Mouse (Mus musculus) liver, embryonic 14.5 days (tissue): ENCODE data around the gene Prr18. TPM values are rescaled to one million over a fixed set of nuclear protein-coding genes. Genes with fewer than 3 reads are reported as not detected.

ENCODE experiments used
- ATAC-seq: fragments of 200-750 bp; cut with Nextera tagmentation; 2 replicates; pipeline ENCODE4 v1.8.0; 2017; ENCODE audit warnings: moderate number of reproducible peaks, mild to moderate bottlenecking, moderate library complexity; ENCODE audit not compliant: insufficient read depth
- DNase-seq, 3 experiments: peaks; one replicate each; pipeline ENCODE4 v3.0.0-alpha.2; 2012 to 2013; ENCODE audit warnings: low read depth in 3 of 3, low spot score in 3 of 3
- H3K27ac ChIP-seq: fragments of 300-500 bp; sonication (generic); 2 replicates; pipeline ENCODE4 v1.5.1; 2014; ENCODE audit warnings: moderate library complexity, mild to moderate bottlenecking, control low read depth, inconsistent platforms
- H3K27me3 ChIP-seq: fragments of 300-500 bp; sonication (generic); 2 replicates; pipeline ENCODE4 v1.6.1; 2014; ENCODE audit warnings: mild to moderate bottlenecking, low read length, moderate library complexity; ENCODE audit not compliant: control insufficient read depth, insufficient read depth
- H3K36me3 ChIP-seq: fragments of 300-500 bp; sonication (generic); replicated peaks from 2 replicates; pipeline ENCODE4 v1.6.1; 2014; ENCODE audit warnings: low read depth; ENCODE audit not compliant: control insufficient read depth, insufficient read depth
- H3K4me1 ChIP-seq, 2 experiments: fragments of 200-500 bp in 1 of 2; fragments of 300-500 bp in 1 of 2; sonication (generic) in 1 of 2; replicated peaks; 2 replicates each; pipeline ENCODE4 v1.6.1; 2012 to 2014; ENCODE audit warnings: antibody characterized with exemption in 1 of 2, inconsistent platforms in 1 of 2, low read length in 1 of 2; ENCODE audit not compliant: control insufficient read depth in 2 of 2, insufficient read depth in 2 of 2
- H3K4me2 ChIP-seq: fragments of 300-500 bp; sonication (generic); 2 replicates; pipeline ENCODE4 v1.6.1; 2014; ENCODE audit warnings: low read depth, mild to moderate bottlenecking, control low read depth, moderate library complexity
- H3K4me3 ChIP-seq, 2 experiments: fragments of 200-500 bp in 1 of 2; fragments of 300-500 bp in 1 of 2; sonication (generic) in 1 of 2; 2 replicates each; pipeline ENCODE4 v1.5.1; 2012 to 2014; ENCODE audit warnings: low read depth in 2 of 2, low read length in 2 of 2, mild to moderate bottlenecking in 2 of 2, control low read depth in 1 of 2, inconsistent platforms in 1 of 2, moderate library complexity in 1 of 2; ENCODE audit not compliant: insufficient read depth in 1 of 2
- H3K9ac ChIP-seq: fragments of 300-500 bp; sonication (generic); replicated peaks from 2 replicates; pipeline ENCODE4 v1.6.1; 2014; ENCODE audit warnings: mild to moderate bottlenecking, control low read depth, moderate library complexity
- H3K9me3 ChIP-seq: fragments of 300-500 bp; sonication (generic); 2 replicates; pipeline ENCODE4 v1.6.1; 2016; ENCODE audit warnings: low read length, mixed read lengths; ENCODE audit not compliant: control insufficient read depth
- CTCF ChIP-seq: IDR thresholded peaks from 2 replicates; pipeline ENCODE4 v1.5.1; 2016; ENCODE audit warnings: antibody characterized with exemption, low read depth, control low read depth
- EP300 ChIP-seq: IDR thresholded peaks from 2 replicates; pipeline ENCODE4 v1.6.1; 2016; ENCODE audit warnings: antibody characterized with exemption, low read depth
- WGBS: fragments of 180-500 bp; shearing (Covaris S2); extraction: QIAGEN DNeasy Blood & Tissue Kit; methylation state at CpG from one replicate; pipeline ENCODE4 v1.1.7; 2014; ENCODE audit not compliant: insufficient replicate concordance; 5-methylcytosine and 5-hydroxymethylcytosine counted together
- polyA plus RNA-seq, 2 experiments: library from polyadenylated mRNA; depleted of rRNA in 1 of 2; stranded (reverse) in 1 of 2; unstranded in 1 of 2; fragments of >200 nt; fragmentation: Nextera tagmentation in 1 of 2; extraction: Ambion mirVana in 1 of 2; gene quantifications; 2 replicates each; pipeline versions ENCODE4 v1.2.1 to v1.2.3; 2012 to 2014

Prr18 gene
- polyA plus RNA-seq, 2 experiments, result 0.03 TPM; not detected in 1

GRCm38 (mm10) chr17:8388463-8388862, 51.2 kb downstream of the Prr18 start:
- H3K4me3 ChIP-seq, result no peak overlapping the region
- WGBS, result 3% methylated on average over 13 of the region's 13 CpGs
- ATAC-seq (no peak), DNase-seq (no peak)
- peaks cover 25% of the 10 kb centered on the region for H3K27me3 ChIP-seq
- no peaks in the 10 kb centered on the region for H3K36me3 ChIP-seq
- H3K27ac ChIP-seq, result no peak overlapping the region
- H3K9me3 ChIP-seq, result no peaks in the 10 kb centered on the region
- no peak overlapping the region for H3K9ac ChIP-seq
- TF ChIP-seq CTCF (peak; percentile 55), EP300 (no peak)
- H3K4me1 ChIP-seq, result no peaks in the 10 kb centered on the region
- H3K4me2 ChIP-seq, result no peak overlapping the region

GRCm38 (mm10) chr17:8388990-8389789, 51.9 kb downstream of the Prr18 start:
- peaks cover 25% of the 10 kb centered on the region for H3K27me3 ChIP-seq
- TF ChIP-seq CTCF (no peak; the same call in 1 of the 2 replicates), EP300 (no peak)
- H3K4me2 ChIP-seq, result no peak overlapping the region
- no peaks in the 10 kb centered on the region for H3K4me1 ChIP-seq
- H3K27ac ChIP-seq, result no peak overlapping the region
- H3K36me3 ChIP-seq, result no peaks in the 10 kb centered on the region
- no peak overlapping the region for H3K4me3 ChIP-seq
- H3K9me3 ChIP-seq, result no peaks in the 10 kb centered on the region
- H3K9ac ChIP-seq, result no peak overlapping the region
- ATAC-seq, result no peak
- WGBS, result under 1% methylated on average over 28 of the region's 28 CpGs
- no peak for DNase-seq

- Histone ChIP-seq H3K4me1 (no peaks in the 10 kb centered on the region), H3K36me3 (no peaks in the 10 kb centered on the region), H3K9me3 (no peaks in the 10 kb centered on the region), H3K4me2 (no peak overlapping the region), H3K4me3 (no peak overlapping the region), H3K9ac (no peak overlapping the region), H3K27me3 (peaks cover 25% of the 10 kb centered on the region), H3K27ac (no peak overlapping the region)
- no peak for TF ChIP-seq EP300
- TF ChIP-seq CTCF, result no peak; the same call in 1 of the 2 replicates
- DNase-seq, result no peak
- 4% methylated on average over 10 of the region's 10 CpGs for WGBS
- no peak for ATAC-seq
Observed at GRCm38 (mm10) chr17:8389790-8390095, 52.5 kb downstream of the Prr18 start.

GRCm38 (mm10) chr17:8390487-8390886, 53.2 kb downstream of the Prr18 start:
- no peak for TF ChIP-seq CTCF
- no peak for TF ChIP-seq EP300
- Histone ChIP-seq H3K9ac (no peak overlapping the region), H3K9me3 (no peaks in the 10 kb centered on the region), H3K27ac (no peak overlapping the region), H3K27me3 (peaks cover 25% of the 10 kb centered on the region), H3K4me2 (no peak overlapping the region), H3K36me3 (no peaks in the 10 kb centered on the region), H3K4me3 (no peak overlapping the region), H3K4me1 (no peaks in the 10 kb centered on the region)
- DNase-seq, result no peak
- 42% methylated on average over 4 of the region's 4 CpGs for WGBS
- ATAC-seq, result no peak

Other genes starting within 250 kb of the Prr18 start
- gene Gm49673, start 189.7 kb upstream of the Prr18 start, polyA plus RNA-seq (2012; rRNA removed), result 0.08 TPM in 1 of 2 replicates, not detected in the other
- gene Gm49673, start 189.7 kb upstream of the Prr18 start, polyA plus RNA-seq (2014; fragmentation: Nextera tagmentation; extraction: Ambion mirVana), result not detected in 2 replicates
- gene Rnaset2a, start 189.4 kb upstream of the Prr18 start, polyA plus RNA-seq (2012; rRNA removed), result 9.8 and 13.5 TPM in 2 replicates
- 14.9 and 16.2 TPM in 2 replicates for gene Rnaset2a, start 189.4 kb upstream of the Prr18 start, polyA plus RNA-seq (2014; fragmentation: Nextera tagmentation; extraction: Ambion mirVana)
- gene Fgfr1op, start 172.0 kb upstream of the Prr18 start, polyA plus RNA-seq (2012; rRNA removed), result 2.8 and 5.6 TPM in 2 replicates
- gene Fgfr1op, start 172.0 kb upstream of the Prr18 start, polyA plus RNA-seq (2014; fragmentation: Nextera tagmentation; extraction: Ambion mirVana), result 10.5 and 11.8 TPM in 2 replicates
- gene Ccr6, start 101.4 kb upstream of the Prr18 start, polyA plus RNA-seq (2012; rRNA removed), result 0.04 TPM in 1 of 2 replicates, not detected in the other
- not detected in 2 replicates for gene Ccr6, start 101.4 kb upstream of the Prr18 start, polyA plus RNA-seq (2014; fragmentation: Nextera tagmentation; extraction: Ambion mirVana)
- 45.9 and 50.5 TPM in 2 replicates for gene Mpc1, start 54.6 kb upstream of the Prr18 start, polyA plus RNA-seq (2012; rRNA removed)
- 150 and 151 TPM in 2 replicates for gene Mpc1, start 54.6 kb upstream of the Prr18 start, polyA plus RNA-seq (2014; fragmentation: Nextera tagmentation; extraction: Ambion mirVana)
- 39.5 and 46.9 TPM in 2 replicates for gene Sft2d1, start 26.4 kb upstream of the Prr18 start, polyA plus RNA-seq (2012; rRNA removed)
- gene Sft2d1, start 26.4 kb upstream of the Prr18 start, polyA plus RNA-seq (2014; fragmentation: Nextera tagmentation; extraction: Ambion mirVana), result 51.7 and 51.9 TPM in 2 replicates
- 0.04 and 0.09 TPM in 2 replicates for gene T2, start 18.5 kb downstream of the Prr18 start, polyA plus RNA-seq (2012; rRNA removed)
- not detected in 2 replicates for gene T2, start 18.5 kb downstream of the Prr18 start, polyA plus RNA-seq (2014; fragmentation: Nextera tagmentation; extraction: Ambion mirVana)
- 0.03 TPM in 1 of 2 replicates, not detected in the other for gene T, start 97.0 kb downstream of the Prr18 start, polyA plus RNA-seq (2012; rRNA removed)
- not detected in 2 replicates for gene T, start 97.0 kb downstream of the Prr18 start, polyA plus RNA-seq (2014; fragmentation: Nextera tagmentation; extraction: Ambion mirVana)
- gene Pde10a, start 187.9 kb downstream of the Prr18 start, polyA plus RNA-seq (2012; rRNA removed), result 0.52 and 0.60 TPM in 2 replicates
- gene Pde10a, start 187.9 kb downstream of the Prr18 start, polyA plus RNA-seq (2014; fragmentation: Nextera tagmentation; extraction: Ambion mirVana), result 0.34 and 0.52 TPM in 2 replicates
- not detected in 2 replicates for gene Gm17087, start 229.5 kb downstream of the Prr18 start, polyA plus RNA-seq (2012; rRNA removed)
- not detected in 2 replicates for gene Gm17087, start 229.5 kb downstream of the Prr18 start, polyA plus RNA-seq (2014; fragmentation: Nextera tagmentation; extraction: Ambion mirVana)